Mouse (Mus musculus) hindlimb bud, embryonic 11.5 days (tissue): ENCODE data around the gene BC005561.

ENCODE experiments used
- DNase-seq: peaks from one replicate; pipeline ENCODE4 v3.0.0-alpha.2; 2012; ENCODE audit warnings: low read depth, low spot score; ENCODE audit errors: extremely low spot score

The BC005561 gene

DNA sequence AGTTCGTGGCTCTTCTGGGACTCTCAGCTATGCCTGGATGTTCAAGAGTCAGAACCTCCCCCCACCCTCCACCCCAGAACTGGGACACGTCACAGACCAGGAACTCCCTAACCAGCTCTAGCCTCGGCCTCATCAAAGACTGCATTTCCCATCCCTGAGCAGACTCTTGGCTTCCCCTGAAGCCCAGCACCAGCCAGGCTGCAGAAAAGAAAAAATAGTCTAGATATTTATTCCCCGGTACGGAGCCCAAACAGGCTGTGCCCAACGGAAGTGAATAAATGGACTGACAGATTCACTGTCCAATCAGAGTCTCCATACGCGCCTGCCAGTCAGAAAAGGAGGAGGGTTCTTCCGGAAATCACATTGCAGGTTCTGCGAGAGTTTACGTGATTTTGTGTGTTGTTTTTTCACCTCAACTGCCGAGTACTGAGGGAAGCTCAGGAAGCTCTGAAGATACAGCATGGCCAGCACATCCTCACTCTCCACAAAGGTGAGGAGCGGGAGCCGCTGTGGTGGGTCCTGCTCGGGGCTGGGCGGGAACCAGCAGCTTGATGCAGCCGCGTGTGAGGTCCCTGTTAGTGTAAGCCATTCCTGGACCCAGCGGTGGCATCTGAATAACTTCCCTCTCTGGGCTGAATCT is 63.2 kb downstream of the BC005561 start:
- peak; percentile 28 for DNase-seq
